Mouse (Mus musculus): ENCODE results near the gene Aven. TPM values are rescaled to one million over a fixed set of nuclear protein-coding genes. Genes with fewer than 3 reads are reported as not detected.

The Aven gene
- polyA plus RNA-seq, 1 experiment = 0.41 TPM

- H3K9me3 ChIP-seq (ENCODE audit: control insufficient read depth, low read length) = no peaks in the 10 kb centered on the region
- H3K4me3 ChIP-seq (replicated peaks) = no peak overlapping the region
- H3K27me3 ChIP-seq (ENCODE audit: control insufficient read depth) = no peaks in the 10 kb centered on the region
- H3K4me1 ChIP-seq (ENCODE audit: control insufficient read depth) = no peaks in the 10 kb centered on the region
- no peak for TF ChIP-seq GATA1 (IDR thresholded peaks at IDR 0.05; ENCODE audit: low read length)
- no peak for TF ChIP-seq TAL1 (IDR thresholded peaks at IDR 0.05; ENCODE audit: low read length)
- H3K36me3 ChIP-seq (ENCODE audit: control insufficient read depth) = no peaks in the 10 kb centered on the region
Measured at GRCm38 (mm10) chr2:112566290-112567085, 73.7 kb downstream of the Aven start.

GRCm38 (mm10) chr2:112567786-112568185 lies 75.0 kb downstream of the Aven start:
- TF ChIP-seq GATA1 (IDR thresholded peaks at IDR 0.05; ENCODE audit: low read length) = no peak
- TF ChIP-seq TAL1 (IDR thresholded peaks at IDR 0.05; ENCODE audit: low read length) = no peak
- H3K9me3 ChIP-seq (ENCODE audit: control insufficient read depth, low read length) = no peaks in the 10 kb centered on the region
- H3K36me3 ChIP-seq (ENCODE audit: control insufficient read depth) = no peaks in the 10 kb centered on the region
- no peaks in the 10 kb centered on the region for H3K4me1 ChIP-seq (ENCODE audit: control insufficient read depth)
- H3K4me3 ChIP-seq (replicated peaks) = no peak overlapping the region
- H3K27me3 ChIP-seq (ENCODE audit: control insufficient read depth) = no peaks in the 10 kb centered on the region

- Histone ChIP-seq H3K36me3 (ENCODE audit: control insufficient read depth) (no peaks in the 10 kb centered on the region), H3K27me3 (ENCODE audit: control insufficient read depth) (no peaks in the 10 kb centered on the region), H3K4me3 (replicated peaks) (no peak overlapping the region), H3K4me1 (ENCODE audit: control insufficient read depth) (no peaks in the 10 kb centered on the region), H3K9me3 (ENCODE audit: control insufficient read depth, low read length) (no peaks in the 10 kb centered on the region)
- TF ChIP-seq TAL1 (IDR thresholded peaks at IDR 0.05; ENCODE audit: low read length) (no peak), GATA1 (IDR thresholded peaks at IDR 0.05; ENCODE audit: low read length) (no peak)
Measured at GRCm38 (mm10) chr2:112590985-112591384, 98.2 kb downstream of the Aven start.

- H3K9me3 ChIP-seq (ENCODE audit: control insufficient read depth, low read length) = no peaks in the 10 kb centered on the region
- H3K27me3 ChIP-seq (ENCODE audit: control insufficient read depth) = no peaks in the 10 kb centered on the region
- no peaks in the 10 kb centered on the region for H3K4me1 ChIP-seq (ENCODE audit: control insufficient read depth)
- H3K4me3 ChIP-seq (replicated peaks) = no peak overlapping the region
- H3K36me3 ChIP-seq (ENCODE audit: control insufficient read depth) = no peaks in the 10 kb centered on the region
- no peak for TF ChIP-seq GATA1 (IDR thresholded peaks at IDR 0.05; ENCODE audit: low read length)
- no peak for TF ChIP-seq TAL1 (IDR thresholded peaks at IDR 0.05; ENCODE audit: low read length)
Measured at GRCm38 (mm10) chr2:112591451-112591871, 98.7 kb downstream of the Aven start.

GRCm38 (mm10) chr2:112593322-112593721 lies 100.6 kb downstream of the Aven start:
- H3K4me3 ChIP-seq (replicated peaks) = no peak overlapping the region
- H3K4me1 ChIP-seq (ENCODE audit: control insufficient read depth) = no peaks in the 10 kb centered on the region
- no peaks in the 10 kb centered on the region for H3K9me3 ChIP-seq (ENCODE audit: control insufficient read depth, low read length)
- TF ChIP-seq GATA1 (IDR thresholded peaks at IDR 0.05; ENCODE audit: low read length) (no peak), TAL1 (IDR thresholded peaks at IDR 0.05; ENCODE audit: low read length) (no peak)
- no peaks in the 10 kb centered on the region for H3K27me3 ChIP-seq (ENCODE audit: control insufficient read depth)
- no peaks in the 10 kb centered on the region for H3K36me3 ChIP-seq (ENCODE audit: control insufficient read depth)

GRCm38 (mm10) chr2:112593781-112594180 lies 101.0 kb downstream of the Aven start:
- TF ChIP-seq GATA1 (IDR thresholded peaks at IDR 0.05; ENCODE audit: low read length) = no peak
- TF ChIP-seq TAL1 (IDR thresholded peaks at IDR 0.05; ENCODE audit: low read length) = no peak
- Histone ChIP-seq H3K4me3 (replicated peaks) (no peak overlapping the region), H3K36me3 (ENCODE audit: control insufficient read depth) (no peaks in the 10 kb centered on the region), H3K4me1 (ENCODE audit: control insufficient read depth) (no peaks in the 10 kb centered on the region), H3K27me3 (ENCODE audit: control insufficient read depth) (no peaks in the 10 kb centered on the region), H3K9me3 (ENCODE audit: control insufficient read depth, low read length) (no peaks in the 10 kb centered on the region)

- Histone ChIP-seq H3K4me3 (replicated peaks) (no peak overlapping the region), H3K27me3 (ENCODE audit: control insufficient read depth) (no peaks in the 10 kb centered on the region), H3K36me3 (ENCODE audit: control insufficient read depth) (no peaks in the 10 kb centered on the region), H3K4me1 (ENCODE audit: control insufficient read depth) (no peaks in the 10 kb centered on the region), H3K9me3 (ENCODE audit: control insufficient read depth, low read length) (no peaks in the 10 kb centered on the region)
- TF ChIP-seq GATA1 (IDR thresholded peaks at IDR 0.05; ENCODE audit: low read length) (no peak), TAL1 (IDR thresholded peaks at IDR 0.05; ENCODE audit: low read length) (no peak)
Measured at GRCm38 (mm10) chr2:112595807-112596206, 103.0 kb downstream of the Aven start.

- H3K27me3 ChIP-seq (ENCODE audit: control insufficient read depth) = no peaks in the 10 kb centered on the region
- TF ChIP-seq TAL1 (IDR thresholded peaks at IDR 0.05; ENCODE audit: low read length) (no peak), GATA1 (IDR thresholded peaks at IDR 0.05; ENCODE audit: low read length) (no peak)
- no peaks in the 10 kb centered on the region for H3K4me1 ChIP-seq (ENCODE audit: control insufficient read depth)
Measured at GRCm38 (mm10) chr2:112596415-112596814, 103.7 kb downstream of the Aven start.

GRCm38 (mm10) chr2:112597064-112597463 lies 104.3 kb downstream of the Aven start:
- no peaks in the 10 kb centered on the region for H3K36me3 ChIP-seq (ENCODE audit: control insufficient read depth)
- H3K4me3 ChIP-seq (replicated peaks) = no peak overlapping the region
- H3K4me1 ChIP-seq (ENCODE audit: control insufficient read depth) = no peaks in the 10 kb centered on the region
- no peak for TF ChIP-seq TAL1 (IDR thresholded peaks at IDR 0.05; ENCODE audit: low read length)
- no peak for TF ChIP-seq GATA1 (IDR thresholded peaks at IDR 0.05; ENCODE audit: low read length)
- no peaks in the 10 kb centered on the region for H3K9me3 ChIP-seq (ENCODE audit: control insufficient read depth, low read length)
- no peaks in the 10 kb centered on the region for H3K27me3 ChIP-seq (ENCODE audit: control insufficient read depth)

More at GRCm38 (mm10) chr2:112596415-112596814, 103.7 kb downstream of the Aven start:
- Histone ChIP-seq H3K4me3 (replicated peaks) (no peak overlapping the region), H3K36me3 (ENCODE audit: control insufficient read depth) (no peaks in the 10 kb centered on the region), H3K9me3 (ENCODE audit: control insufficient read depth, low read length) (no peaks in the 10 kb centered on the region)
